9 mouse cellular contexts compared by ENCODE assay signal in genomic region chr15:103514119-103514518, GRCm38 (mm10). TPM values are rescaled to one million over a fixed set of nuclear protein-coding genes. Genes with fewer than 3 reads are reported as not detected.
A peak's percentile ranks its signal among the peaks of the same experiment; 100 is the strongest.
DNase-seq lines count a peak whose midpoint lies in the region; ATAC-seq and TF ChIP-seq lines count a peak whose summit lies in the region.
"Had no signal": no experiment of that assay in that cellular context is flagged by ENCODE, and none has a peak within 500 bp of the region (broad histone marks: within the 10 kb centered on the region; RNA-seq: fewer than 3 reads in every experiment).

No protein-coding gene starts in this region.

- H3K9ac ChIP-seq in lung, embryonic 14.5 days: no peak overlapping the region

- H3K4me3 ChIP-seq in layer of hippocampus, adult 2 months: peak overlapping the region; percentile 55
- peak overlapping the region; percentile 19 for H3K4me3 ChIP-seq in lung, embryonic 14.5 days (ENCODE audit: low read depth, low read length)

- peak overlapping the region; percentile 60 for H3K4me2 ChIP-seq in lung, embryonic 14.5 days

- peak; percentile 91 to 92 for ATAC-seq in hematopoietic stem cell, adult 5-6 weeks (replicated peaks in 1 of 2; ENCODE audit: insufficient read depth in 1 of 2, low FRiP score in 2 of 2, low TSS enrichment in 1 of 2, low read depth in 1 of 2, poor library complexity in 2 of 2, severe bottlenecking in 2 of 2)
- peak; percentile 99 for ATAC-seq in lung, embryonic 14.5 days (ENCODE audit: insufficient read depth)
- ATAC-seq in neutrophil, adult 5-6 weeks (ENCODE audit: extremely low read depth, insufficient number of reproducible peaks, low FRiP score, poor library complexity, severe bottlenecking): 0 out of 2 replicates have a peak, but pooled peaks have one; percentile 26

- H3K27me3 ChIP-seq in lung, embryonic 14.5 days (ENCODE audit: insufficient read depth, low read length): no peaks in the 10 kb centered on the region; the same call in 1 of the 2 replicates

- TF ChIP-seq CTCF in layer of hippocampus, adult 2 months (conservative IDR thresholded peaks at IDR 0.05): no peak
- no peak for TF ChIP-seq CTCF in lung, embryonic 14.5 days (IDR thresholded peaks at IDR 0.05; ENCODE audit: low read depth)

- peaks cover 5% of the 10 kb centered on the region; the same call in 1 of the 2 replicates for H3K4me1 ChIP-seq in lung, embryonic 14.5 days (ENCODE audit: insufficient read depth)

- WGBS in lung, embryonic 14.5 days: 3% methylated on average over 10 of the region's 10 CpGs

- no peaks in the 10 kb centered on the region for H3K9me3 ChIP-seq in lung, embryonic 14.5 days (ENCODE audit: low read depth, low read length)

- H3K27ac ChIP-seq in layer of hippocampus, adult 2 months: peak overlapping the region; percentile 90
- no peak overlapping the region for H3K27ac ChIP-seq in lung, embryonic 14.5 days (ENCODE audit: low read depth)

- peak; percentile 82 for DNase-seq in NIH3T3 (ENCODE audit: low read depth)
- peak; percentile 89 for DNase-seq in cerebellum, adult 9-10 months
- DNase-seq in frontal cortex, adult 2 months (ENCODE audit: extremely low spot score in 1 of 2, low spot score in 1 of 2): peak; percentile 79 to 80
- DNase-seq in layer of hippocampus, adult 2 months (ENCODE audit: low spot score in 2 of 2): peak; percentile 75 to 83
- DNase-seq in lung, embryonic 14.5 days: peak; percentile 88
- DNase-seq in thymus, postnatal 14 days: peak; percentile 68

- no peaks in the 10 kb centered on the region for H3K36me3 ChIP-seq in lung, embryonic 14.5 days (ENCODE audit: insufficient read depth)

RNA-seq across cellular contexts. Expression of gene Pde1b, which starts 11.3 kb away (rescaled TPM):
- polyA plus RNA-seq in frontal cortex, adult 2 months (2012; rRNA removed): 150 and 159 TPM in 2 replicates
- 5.8 and 7.5 TPM in 2 replicates for total RNA-seq in hematopoietic stem cell, adult 5-6 weeks (2017)
- total RNA-seq in layer of hippocampus, adult 2 months (2021): 100 to 1,000 TPM; 109 to 117 TPM
- polyA plus RNA-seq in lung, embryonic 14.5 days (2014; fragmentation: Nextera tagmentation; extraction: Ambion mirVana): 1.8 and 2.5 TPM in 2 replicates
- total RNA-seq in neutrophil, adult 5-6 weeks (2017): 68.0 and 76.0 TPM in 2 replicates

RNA-seq across cellular contexts. Expression of gene Ppp1r1a, which starts 23.7 kb away (rescaled TPM):
- 156 and 188 TPM in 2 replicates for polyA plus RNA-seq in frontal cortex, adult 2 months (2012; rRNA removed)
- total RNA-seq in hematopoietic stem cell, adult 5-6 weeks (2017): not detected in 2 replicates
- total RNA-seq in layer of hippocampus, adult 2 months (2021): 100 to 1,000 TPM; 118 to 136 TPM
- 6.3 and 6.9 TPM in 2 replicates for polyA plus RNA-seq in lung, embryonic 14.5 days (2014; fragmentation: Nextera tagmentation; extraction: Ambion mirVana)
- not detected in 2 replicates for total RNA-seq in neutrophil, adult 5-6 weeks (2017)

RNA-seq across cellular contexts. Expression of gene Glycam1, which starts 50.8 kb away (rescaled TPM):
- 0.34 TPM in 1 of 2 replicates, not detected in the other for polyA plus RNA-seq in frontal cortex, adult 2 months (2012; rRNA removed)
- total RNA-seq in hematopoietic stem cell, adult 5-6 weeks (2017): not detected in 2 replicates
- 1 to 10 TPM in 1 of 2 experiments, not detected in 1; 1.7 TPM for total RNA-seq in layer of hippocampus, adult 2 months (2021)
- not detected in 2 replicates for polyA plus RNA-seq in lung, embryonic 14.5 days (2014; fragmentation: Nextera tagmentation; extraction: Ambion mirVana)
- total RNA-seq in neutrophil, adult 5-6 weeks (2017): not detected in 2 replicates
- total RNA-seq: adrenal gland, adult 18-20 months had no signal

Comparison
In these comparisons a context has a peak if more than half of its experiments do, and no peak if none do; other contexts are left out.
1. ATAC-seq: peak in every context shown above with its lines; median percentile 99 in lung, embryonic 14.5 days; 92 in hematopoietic stem cell, adult 5-6 weeks; 26 in neutrophil, adult 5-6 weeks.
2. RNA of gene Ppp1r1a, which starts 23.7 kb away (total RNA-seq): 118 to 136 TPM in layer of hippocampus, adult 2 months; not detected in hematopoietic stem cell, adult 5-6 weeks and not detected in neutrophil, adult 5-6 weeks; every median in the first group is over 100 times any median in the second.
3. Peak in every context shown above with its lines, with median percentiles within 50 percentile points of each other: DNase-seq.